Mouse (Mus musculus) lung, postnatal 4 days (tissue): ENCODE measurements around the gene D430019H16Rik.

ENCODE experiments used
- DNase-seq, 2 experiments: peaks; one replicate each; pipeline ENCODE4 v3.0.0; 2021

The D430019H16Rik gene

GRCm38 (mm10) chr12:105541590-105542402, 88.1 kb downstream of the D430019H16Rik start:
- peak in 1 of 2 experiments; percentile 64 for DNase-seq

- no peak for DNase-seq
These were observed 88.9 kb downstream of the D430019H16Rik start for GRCm38 (mm10) chr12:105542513-105542912.
